Mouse (Mus musculus): ENCODE data around the gene Myl12a.

DNA sequence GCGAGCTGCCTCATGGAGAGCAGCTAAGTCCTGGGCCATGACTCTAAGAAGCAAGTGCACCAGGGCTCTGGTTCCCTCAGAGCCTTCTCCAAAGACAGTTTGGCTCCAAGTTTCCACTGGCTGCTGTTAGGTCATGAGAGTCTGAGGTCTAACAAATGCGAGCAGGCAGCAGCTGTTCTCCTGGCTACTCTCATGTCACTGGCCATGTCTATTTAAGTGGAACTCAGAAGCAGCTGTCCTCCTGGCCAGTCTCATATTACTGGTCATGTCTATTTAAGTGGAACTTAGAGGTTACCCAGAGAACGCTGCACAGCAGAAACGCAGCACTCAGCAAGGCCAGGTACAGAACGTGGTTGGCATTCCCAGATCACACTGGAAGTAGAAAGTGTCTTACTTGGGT is 36.1 kb upstream of the Myl12a start:
- TF ChIP-seq CTCF (IDR thresholded peaks at IDR 0.05; ENCODE audit: borderline replicate concordance, insufficient read depth, low read depth, low read length) (no peak), POLR2A (IDR thresholded peaks at IDR 0.05; ENCODE audit: borderline replicate concordance, insufficient read depth, low read length) (no peak)
